Mouse (Mus musculus) embryonic facial prominence, embryonic 14.5 days (tissue): ENCODE measurements at regions not wholly inside any gene's neighbourhood (a gene's known extent, or its start where the extent isn't known, plus 50 kb on each side); places are given as distances from the start of the nearest gene placed in this dataset.

Experiments used
- ATAC-seq: fragments of 200-750 bp; cut with Nextera tagmentation; 2 replicates; pipeline ENCODE4 v1.8.0; 2017; ENCODE audit warnings: low read depth, moderate number of reproducible peaks, moderate TSS enrichment
- DNase-seq: peaks from one replicate; pipeline ENCODE4 v3.0.0-alpha.2; 2015; ENCODE audit warnings: low spot score
- H3K27ac ChIP-seq: fragments of 300-500 bp; sonication (generic); replicated peaks from 2 replicates; pipeline ENCODE4 v1.5.1; 2014; ENCODE audit warnings: low read depth, mild to moderate bottlenecking, low read length, moderate library complexity
- H3K27me3 ChIP-seq: fragments of 300-500 bp; sonication (generic); replicated peaks from 2 replicates; pipeline ENCODE4 v1.6.1; 2014; ENCODE audit warnings: low read length; ENCODE audit not compliant: control insufficient read depth, insufficient read depth
- H3K36me3 ChIP-seq: fragments of 300-500 bp; sonication (generic); 2 replicates; pipeline ENCODE4 v1.6.1; 2014; ENCODE audit warnings: low read length, mixed read lengths; ENCODE audit not compliant: control insufficient read depth, insufficient read depth
- H3K4me1 ChIP-seq: fragments of 300-500 bp; sonication (generic); 2 replicates; pipeline ENCODE4 v1.6.1; 2014; ENCODE audit warnings: antibody characterized with exemption, low read length; ENCODE audit not compliant: control insufficient read depth, insufficient read depth
- H3K4me2 ChIP-seq: fragments of 300-500 bp; sonication (generic); 2 replicates; pipeline ENCODE4 v1.6.1; 2014; ENCODE audit warnings: low read depth, mild to moderate bottlenecking, low read length, moderate library complexity, mixed read lengths
- H3K4me3 ChIP-seq: fragments of 300-500 bp; sonication (generic); 2 replicates; pipeline ENCODE4 v1.5.1; 2014; ENCODE audit warnings: low read depth, mild to moderate bottlenecking, low read length
- H3K9ac ChIP-seq: fragments of 300-500 bp; sonication (generic); 2 replicates; pipeline ENCODE4 v1.6.1; 2014; ENCODE audit warnings: low read depth, mild to moderate bottlenecking, low read length, moderate library complexity, mixed read lengths
- H3K9me3 ChIP-seq: fragments of 300-500 bp; sonication (generic); 2 replicates; pipeline ENCODE4 v1.6.1; 2016; ENCODE audit warnings: low read length; ENCODE audit not compliant: control insufficient read depth
- WGBS: fragments of 180-500 bp; shearing (Covaris S2); extraction: QIAGEN DNeasy Blood & Tissue Kit; methylation state at CpG from one replicate; pipeline ENCODE4 v1.1.7; 2014; 5-methylcytosine and 5-hydroxymethylcytosine counted together

DNA sequence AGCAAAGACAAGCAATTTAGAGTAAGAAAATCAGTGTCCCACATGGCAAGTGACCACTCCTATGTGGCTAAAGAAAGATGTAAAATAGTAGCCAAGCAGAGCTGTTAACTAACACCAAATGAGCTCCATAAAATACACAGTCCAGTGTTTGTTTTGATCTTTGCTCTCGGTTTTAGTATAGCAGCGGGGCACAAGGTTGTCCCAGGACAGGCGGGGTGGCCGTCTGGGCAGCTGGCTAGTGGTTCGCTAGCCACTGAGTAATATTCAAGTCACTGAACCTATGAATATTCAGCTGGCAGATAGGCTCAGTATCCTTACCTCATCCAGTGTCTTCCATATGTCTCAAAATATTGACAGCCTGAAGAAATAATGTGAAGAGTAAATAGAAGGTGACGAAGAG, 189.5 kb downstream of the Klf5 start:
- no peak overlapping the region for H3K4me3 ChIP-seq
- H3K4me1 ChIP-seq = no peaks in the 10 kb centered on the region
- WGBS = 68% methylated on average over 6 of the region's 6 CpGs
- H3K36me3 ChIP-seq = no peaks in the 10 kb centered on the region
- no peaks in the 10 kb centered on the region for H3K27me3 ChIP-seq
- no peaks in the 10 kb centered on the region for H3K9me3 ChIP-seq
- no peak for ATAC-seq
- H3K4me2 ChIP-seq = no peak overlapping the region
- no peak overlapping the region for H3K9ac ChIP-seq
- DNase-seq = no peak
- no peak overlapping the region for H3K27ac ChIP-seq

DNA sequence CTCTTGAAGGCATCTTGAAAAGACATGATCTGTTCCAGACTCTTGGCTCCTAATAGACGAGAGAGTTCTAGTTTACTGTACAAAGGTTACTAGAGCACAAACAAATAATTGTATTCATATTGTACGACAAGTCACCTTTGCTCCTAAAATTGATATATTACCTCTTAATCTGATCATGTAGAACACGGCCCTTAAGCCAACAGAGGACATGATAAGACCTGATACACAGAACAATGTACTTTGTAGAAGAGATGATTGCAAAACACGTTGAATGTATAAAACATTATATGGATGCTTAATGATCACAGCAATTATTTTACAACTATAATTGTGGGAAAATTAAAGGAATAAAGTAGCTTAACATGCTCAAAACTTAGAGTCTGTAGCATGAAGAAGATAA, 194.7 kb downstream of the Klf5 start:
- Histone ChIP-seq H3K4me1 (no peaks in the 10 kb centered on the region), H3K4me2 (no peak overlapping the region), H3K36me3 (no peaks in the 10 kb centered on the region), H3K9ac (no peak overlapping the region), H3K9me3 (no peaks in the 10 kb centered on the region), H3K27me3 (no peaks in the 10 kb centered on the region), H3K27ac (no peak overlapping the region), H3K4me3 (no peak overlapping the region)
- no peak for ATAC-seq
- 77% methylated on average over 4 of the region's 4 CpGs for WGBS
- no peak for DNase-seq

DNA sequence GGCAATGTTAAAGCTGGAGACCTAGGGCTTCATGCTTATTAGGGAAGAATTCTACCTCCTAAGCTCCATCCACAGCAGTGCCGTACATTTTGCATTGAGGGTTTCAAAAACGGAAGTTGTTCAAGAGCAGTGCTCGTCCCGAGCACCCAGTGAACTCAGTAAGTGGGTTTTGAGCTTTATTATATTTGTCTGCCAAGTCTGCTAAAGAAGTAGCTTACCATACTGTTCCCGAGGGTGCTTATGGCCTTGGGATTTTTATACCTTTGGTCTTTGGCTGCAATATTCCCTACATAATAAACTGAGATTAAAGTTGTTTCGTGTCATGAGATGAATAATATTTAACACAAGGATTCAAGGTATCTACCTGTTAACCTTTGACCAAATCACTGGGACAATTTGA, 195.2 kb downstream of the Klf5 start:
- no peak for ATAC-seq
- Histone ChIP-seq H3K4me2 (no peak overlapping the region), H3K9me3 (no peaks in the 10 kb centered on the region), H3K36me3 (no peaks in the 10 kb centered on the region), H3K4me3 (no peak overlapping the region), H3K27ac (no peak overlapping the region), H3K4me1 (no peaks in the 10 kb centered on the region), H3K9ac (no peak overlapping the region), H3K27me3 (no peaks in the 10 kb centered on the region)
- 87% methylated on average over 6 of the region's 6 CpGs for WGBS
- no peak for DNase-seq

DNA sequence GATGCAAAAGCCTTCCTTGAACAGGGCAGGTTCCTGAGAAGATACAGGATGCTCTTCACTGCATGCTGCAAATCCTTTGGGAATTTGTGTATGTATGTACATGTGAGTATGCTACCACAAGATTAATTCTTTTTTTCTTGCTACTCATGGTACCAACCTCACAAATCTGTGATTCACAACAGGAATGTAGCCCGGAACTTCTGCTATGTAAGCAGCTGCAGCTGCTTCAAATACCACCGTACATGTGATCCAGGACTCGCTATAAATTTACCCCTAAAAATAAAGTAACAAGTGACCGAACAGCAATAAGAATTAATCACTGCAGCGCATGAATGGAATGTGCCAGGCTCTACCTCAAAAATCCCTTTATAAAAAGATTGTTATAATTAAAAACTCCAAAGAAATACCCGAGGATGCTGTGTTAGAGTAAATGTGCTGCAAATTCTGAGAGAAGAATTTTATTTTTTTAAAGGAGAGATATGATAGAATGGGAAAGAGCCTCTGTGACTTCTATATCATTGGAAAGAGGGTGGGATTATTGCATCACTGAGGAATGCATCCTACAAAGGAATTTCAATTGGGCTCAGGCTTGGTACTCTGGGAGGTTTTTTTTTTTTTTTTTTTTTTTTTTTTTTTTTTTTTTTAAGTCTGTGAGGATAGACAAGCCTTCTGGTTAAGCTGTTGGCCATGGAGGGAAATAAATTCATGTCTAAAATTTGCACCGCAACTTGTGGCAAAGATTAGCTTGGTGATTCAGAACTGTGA, 201.2 kb downstream of the Klf5 start:
- DNase-seq = peak; percentile 46
- H3K27me3 ChIP-seq = no peaks in the 10 kb centered on the region
- no peaks in the 10 kb centered on the region for H3K36me3 ChIP-seq
- ATAC-seq = peak; percentile 70; the same call in 1 of the 2 replicates
- H3K4me2 ChIP-seq = no peak overlapping the region
- no peak overlapping the region for H3K27ac ChIP-seq
- H3K4me3 ChIP-seq = no peak overlapping the region
- no peaks in the 10 kb centered on the region for H3K4me1 ChIP-seq
- H3K9ac ChIP-seq = no peak overlapping the region
- H3K9me3 ChIP-seq = no peaks in the 10 kb centered on the region; the same call in 1 of the 2 replicates
- 70% methylated on average over 7 of the region's 7 CpGs for WGBS

DNA sequence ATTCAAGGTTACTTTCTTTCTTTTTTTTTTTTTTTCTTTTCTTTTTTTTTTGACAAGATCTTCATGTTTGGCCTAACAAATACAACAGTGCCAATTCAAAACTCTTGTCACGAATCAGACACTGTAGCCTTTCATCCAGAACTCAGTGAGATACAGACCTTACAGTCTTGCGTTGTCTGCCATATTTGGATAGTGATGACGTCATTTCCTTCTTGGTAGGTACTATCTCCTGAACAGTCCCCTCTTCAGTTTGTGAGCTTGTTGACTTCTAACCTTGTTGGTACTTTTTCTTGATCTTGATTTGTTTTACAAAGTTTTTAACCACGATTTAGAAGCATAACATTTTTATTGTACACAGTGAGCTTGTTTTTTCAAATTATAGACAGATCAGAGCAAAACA, 206.4 kb downstream of the Klf5 start:
- DNase-seq (no peak), ATAC-seq (no peak)
- H3K9ac ChIP-seq = no peak overlapping the region
- 0 out of 2 replicates have a peak, but pooled peaks cover 1% of the 10 kb centered on the region for H3K4me1 ChIP-seq
- 73% methylated on average over 4 of the region's 4 CpGs for WGBS
- H3K27me3 ChIP-seq = no peaks in the 10 kb centered on the region
- no peaks in the 10 kb centered on the region; the same call in 1 of the 2 replicates for H3K9me3 ChIP-seq
- H3K4me3 ChIP-seq = no peak overlapping the region
- H3K4me2 ChIP-seq = no peak overlapping the region
- no peak overlapping the region for H3K27ac ChIP-seq
- no peaks in the 10 kb centered on the region for H3K36me3 ChIP-seq

DNA sequence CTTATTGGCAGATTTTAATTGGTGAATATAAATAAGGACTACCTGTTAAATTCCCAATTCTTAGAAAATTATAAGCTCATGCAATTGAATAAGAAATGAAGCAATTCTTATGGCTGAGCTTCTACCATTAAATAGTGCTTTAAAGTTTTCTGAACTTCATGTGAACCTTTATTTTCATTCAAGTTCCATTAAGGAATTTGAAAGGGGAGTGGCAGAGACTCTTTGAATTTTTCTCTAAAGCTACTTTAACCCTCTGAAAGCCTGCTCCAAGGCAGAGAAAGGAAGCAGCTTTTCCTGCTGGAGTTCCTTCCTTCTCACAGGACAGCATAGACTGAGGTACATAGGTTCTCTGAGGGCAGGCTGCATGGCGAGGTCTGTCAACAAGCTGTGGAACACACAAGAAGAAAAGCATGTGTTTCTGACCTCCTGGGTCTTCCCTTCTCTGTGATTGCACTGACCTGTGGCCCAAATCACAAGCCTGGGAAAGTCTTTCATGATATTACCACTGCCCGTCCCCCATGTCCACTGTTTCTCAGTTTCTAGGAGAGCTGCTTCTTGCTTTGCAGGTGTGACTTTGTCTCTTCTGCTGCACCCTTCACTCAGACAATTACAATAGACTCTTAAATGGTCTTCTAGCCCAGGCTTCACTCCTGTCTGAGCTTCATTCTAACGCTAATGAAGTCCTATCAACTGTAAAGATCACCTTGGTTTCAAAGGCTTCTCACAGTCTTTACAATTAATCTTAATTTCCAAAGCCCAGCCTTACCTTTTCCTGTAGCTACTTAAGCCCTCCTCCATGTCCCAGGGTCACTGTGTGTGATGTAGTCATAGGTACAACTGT, 211.4 kb downstream of the Klf5 start:
- WGBS = 51% methylated on average over 3 of the region's 3 CpGs
- H3K4me1 ChIP-seq = 0 out of 2 replicates have a peak, but pooled peaks cover 3% of the 10 kb centered on the region
- ATAC-seq (no peak), DNase-seq (peak; percentile 20)
- H3K9me3 ChIP-seq = no peaks in the 10 kb centered on the region
- H3K27ac ChIP-seq = no peak overlapping the region
- H3K27me3 ChIP-seq = no peaks in the 10 kb centered on the region
- no peak overlapping the region for H3K4me3 ChIP-seq
- no peak overlapping the region for H3K4me2 ChIP-seq
- no peak overlapping the region for H3K9ac ChIP-seq
- H3K36me3 ChIP-seq = no peaks in the 10 kb centered on the region

DNA sequence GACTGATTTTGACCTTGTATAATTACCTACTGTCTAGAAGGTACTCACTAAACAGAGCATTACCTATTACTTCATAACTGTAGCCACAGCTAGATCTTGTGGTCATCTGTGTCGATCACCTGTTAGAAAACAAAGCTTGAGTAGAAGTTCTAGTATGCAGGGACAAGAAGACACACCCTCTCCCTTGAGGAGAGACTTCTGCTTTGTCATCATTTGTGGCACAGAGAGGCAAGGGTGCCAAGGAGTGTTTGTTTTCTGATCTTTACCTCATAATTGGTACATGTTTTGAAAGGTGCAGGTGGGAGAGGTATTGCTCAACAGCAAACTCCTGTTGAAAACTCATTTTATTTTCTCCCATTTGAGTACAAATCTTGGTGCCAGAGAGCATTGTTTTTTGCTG, 217.0 kb downstream of the Klf5 start:
- no peak for DNase-seq
- H3K27me3 ChIP-seq = no peaks in the 10 kb centered on the region
- no peak overlapping the region for H3K9ac ChIP-seq
- H3K4me2 ChIP-seq = no peak overlapping the region
- no peak for ATAC-seq
- H3K4me1 ChIP-seq = no peaks in the 10 kb centered on the region
- H3K36me3 ChIP-seq = no peaks in the 10 kb centered on the region
- no peak overlapping the region for H3K4me3 ChIP-seq
- no peaks in the 10 kb centered on the region for H3K9me3 ChIP-seq
- no peak overlapping the region for H3K27ac ChIP-seq
- 91% methylated on average over 1 of the region's 1 CpGs for WGBS

DNA sequence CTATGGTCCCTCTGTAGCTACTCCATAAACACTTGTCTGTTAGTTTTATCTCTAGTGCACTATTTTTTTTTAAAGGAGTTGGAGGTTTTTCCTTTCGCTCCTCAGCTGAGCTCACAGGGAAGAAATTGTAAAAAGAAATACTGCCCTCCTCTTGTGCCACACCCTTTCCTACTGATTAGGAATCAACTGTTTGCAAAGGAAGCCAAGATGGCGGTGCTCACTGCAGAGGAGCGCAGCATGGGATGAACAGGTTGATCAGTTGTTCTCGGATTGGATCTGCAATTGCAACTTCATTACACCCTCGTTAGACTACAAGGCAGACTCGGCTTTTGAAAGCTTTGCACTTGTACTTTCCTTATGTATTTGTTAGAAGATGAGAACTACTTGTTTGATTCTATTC, 218.2 kb downstream of the Klf5 start:
- WGBS = 90% methylated on average over 6 of the region's 6 CpGs
- ATAC-seq (no peak), DNase-seq (no peak)
- Histone ChIP-seq H3K4me3 (no peak overlapping the region), H3K4me1 (no peaks in the 10 kb centered on the region), H3K27ac (no peak overlapping the region), H3K4me2 (no peak overlapping the region), H3K9ac (no peak overlapping the region), H3K9me3 (no peaks in the 10 kb centered on the region), H3K27me3 (no peaks in the 10 kb centered on the region), H3K36me3 (no peaks in the 10 kb centered on the region)
